Mouse (Mus musculus) embryonic facial prominence, embryonic 15.5 days (tissue): ENCODE measurements at regions not wholly inside any gene's neighbourhood (a gene's known extent, or its start where the extent isn't known, plus 50 kb on each side); places are given as distances from the start of the nearest gene placed in this dataset.

ENCODE experiments used
- ATAC-seq: fragments of 200-750 bp; cut with Nextera tagmentation; 2 replicates; pipeline ENCODE4 v1.8.0; 2017; ENCODE audit warnings: low read depth, moderate TSS enrichment; ENCODE audit not compliant: insufficient number of reproducible peaks, low FRiP score, low TSS enrichment
- H3K27ac ChIP-seq: fragments of 300-500 bp; sonication (generic); replicated peaks from 2 replicates; pipeline ENCODE4 v1.5.1; 2015; ENCODE audit warnings: mild to moderate bottlenecking, inconsistent platforms
- H3K27me3 ChIP-seq: fragments of 300-500 bp; sonication (generic); 2 replicates; pipeline ENCODE4 v1.6.1; 2015; ENCODE audit warnings: inconsistent platforms
- H3K36me3 ChIP-seq: fragments of 300-500 bp; sonication (generic); 2 replicates; pipeline ENCODE4 v1.6.1; 2015; ENCODE audit warnings: mild to moderate bottlenecking, inconsistent platforms
- H3K4me1 ChIP-seq: fragments of 300-500 bp; sonication (generic); 2 replicates; pipeline ENCODE4 v1.6.1; 2015; ENCODE audit warnings: inconsistent platforms
- H3K4me2 ChIP-seq: fragments of 300-500 bp; sonication (generic); replicated peaks from 2 replicates; pipeline ENCODE4 v1.6.1; 2015; ENCODE audit warnings: mild to moderate bottlenecking, inconsistent platforms
- H3K4me3 ChIP-seq: fragments of 300-500 bp; sonication (generic); replicated peaks from 2 replicates; pipeline ENCODE4 v1.5.1; 2015; ENCODE audit warnings: mild to moderate bottlenecking, inconsistent platforms
- H3K9ac ChIP-seq: fragments of 300-500 bp; sonication (generic); 2 replicates; pipeline ENCODE4 v1.6.1; 2015; ENCODE audit warnings: inconsistent platforms
- H3K9me3 ChIP-seq: fragments of 300-500 bp; sonication (generic); replicated peaks from 2 replicates; pipeline ENCODE4 v1.6.1; 2016; ENCODE audit warnings: inconsistent platforms
- WGBS: fragments of 180-500 bp; shearing (Covaris S2); methylation state at CpG from one replicate; pipeline ENCODE4 v1.1.7; 2015; 5-methylcytosine and 5-hydroxymethylcytosine counted together

- Histone ChIP-seq H3K9me3 (no peaks in the 10 kb centered on the region), H3K9ac (no peak overlapping the region), H3K4me2 (no peak overlapping the region), H3K4me1 (peaks cover 36% of the 10 kb centered on the region), H3K36me3 (no peaks in the 10 kb centered on the region), H3K27ac (no peak overlapping the region), H3K27me3 (no peaks in the 10 kb centered on the region), H3K4me3 (no peak overlapping the region)
- 79% methylated on average over 8 of the region's 8 CpGs for WGBS
- ATAC-seq = no peak
Measured at GRCm38 (mm10) chr3:101524905-101525304, 79.6 kb downstream of the Atp1a1 start.

GRCm38 (mm10) chr3:101524444-101524843, 80.0 kb downstream of the Atp1a1 start:
- Histone ChIP-seq H3K27me3 (no peaks in the 10 kb centered on the region), H3K9ac (no peak overlapping the region), H3K27ac (no peak overlapping the region), H3K4me2 (no peak overlapping the region), H3K36me3 (no peaks in the 10 kb centered on the region), H3K9me3 (no peaks in the 10 kb centered on the region), H3K4me3 (no peak overlapping the region), H3K4me1 (peaks cover 35% of the 10 kb centered on the region)
- 68% methylated on average over 6 of the region's 6 CpGs for WGBS
- no peak for ATAC-seq

- Histone ChIP-seq H3K4me2 (no peak overlapping the region), H3K36me3 (no peaks in the 10 kb centered on the region), H3K27me3 (no peaks in the 10 kb centered on the region), H3K9ac (no peak overlapping the region), H3K4me3 (no peak overlapping the region), H3K4me1 (peaks cover 34% of the 10 kb centered on the region), H3K27ac (no peak overlapping the region), H3K9me3 (no peaks in the 10 kb centered on the region)
- WGBS = 73% methylated on average over 5 of the region's 5 CpGs
- ATAC-seq = no peak
Measured at GRCm38 (mm10) chr3:101523239-101523638, 81.2 kb downstream of the Atp1a1 start.

GRCm38 (mm10) chr3:101522246-101522920, 82.1 kb downstream of the Atp1a1 start:
- ATAC-seq = no peak
- H3K36me3 ChIP-seq = no peaks in the 10 kb centered on the region
- H3K4me1 ChIP-seq = peaks cover 29% of the 10 kb centered on the region
- H3K27ac ChIP-seq = no peak overlapping the region
- no peak overlapping the region for H3K9ac ChIP-seq
- 68% methylated on average over 9 of the region's 9 CpGs for WGBS
- no peaks in the 10 kb centered on the region for H3K27me3 ChIP-seq
- no peak overlapping the region for H3K4me2 ChIP-seq
- H3K9me3 ChIP-seq = no peaks in the 10 kb centered on the region
- no peak overlapping the region for H3K4me3 ChIP-seq

GRCm38 (mm10) chr3:101521155-101521554, 83.3 kb downstream of the Atp1a1 start:
- Histone ChIP-seq H3K4me2 (no peak overlapping the region), H3K4me3 (no peak overlapping the region), H3K9me3 (no peaks in the 10 kb centered on the region), H3K27ac (no peak overlapping the region), H3K9ac (no peak overlapping the region), H3K4me1 (peaks cover 41% of the 10 kb centered on the region), H3K27me3 (no peaks in the 10 kb centered on the region), H3K36me3 (no peaks in the 10 kb centered on the region)
- ATAC-seq = no peak
- WGBS = 47% methylated on average over 5 of the region's 5 CpGs

- 65% methylated on average over 6 of the region's 6 CpGs for WGBS
- H3K4me1 ChIP-seq = peaks cover 41% of the 10 kb centered on the region
- H3K9ac ChIP-seq = no peak overlapping the region
- H3K36me3 ChIP-seq = no peaks in the 10 kb centered on the region
- no peaks in the 10 kb centered on the region for H3K27me3 ChIP-seq
- no peak overlapping the region for H3K4me3 ChIP-seq
- no peak overlapping the region for H3K27ac ChIP-seq
- no peak overlapping the region for H3K4me2 ChIP-seq
- H3K9me3 ChIP-seq = no peaks in the 10 kb centered on the region
- no peak for ATAC-seq
Measured at GRCm38 (mm10) chr3:101520115-101520514, 84.4 kb downstream of the Atp1a1 start.

GRCm38 (mm10) chr3:101519551-101519950, 84.9 kb downstream of the Atp1a1 start:
- H3K27ac ChIP-seq = peak overlapping the region; percentile 40; the same call in 1 of the 2 replicates
- H3K27me3 ChIP-seq = no peaks in the 10 kb centered on the region
- H3K36me3 ChIP-seq = no peaks in the 10 kb centered on the region
- no peak overlapping the region for H3K4me3 ChIP-seq
- H3K9me3 ChIP-seq = no peaks in the 10 kb centered on the region
- no peak overlapping the region for H3K4me2 ChIP-seq
- no peak overlapping the region for H3K9ac ChIP-seq
- ATAC-seq = no peak
- peaks cover 41% of the 10 kb centered on the region for H3K4me1 ChIP-seq
- 86% methylated on average over 5 of the region's 5 CpGs for WGBS

- WGBS = 61% methylated on average over 6 of the region's 6 CpGs
- Histone ChIP-seq H3K4me1 (peaks cover 47% of the 10 kb centered on the region), H3K27ac (peak overlapping the region; percentile 40; the same call in 1 of the 2 replicates), H3K4me3 (no peak overlapping the region), H3K36me3 (no peaks in the 10 kb centered on the region), H3K9ac (no peak overlapping the region), H3K4me2 (no peak overlapping the region), H3K27me3 (no peaks in the 10 kb centered on the region), H3K9me3 (no peaks in the 10 kb centered on the region)
- ATAC-seq = peak; percentile 41; the same call in 1 of the 2 replicates
Measured at GRCm38 (mm10) chr3:101518810-101519209, 85.7 kb downstream of the Atp1a1 start.

GRCm38 (mm10) chr3:101517547-101517946, 86.9 kb downstream of the Atp1a1 start:
- H3K27me3 ChIP-seq = no peaks in the 10 kb centered on the region
- H3K36me3 ChIP-seq = no peaks in the 10 kb centered on the region
- H3K9me3 ChIP-seq = no peaks in the 10 kb centered on the region
- 85% methylated on average over 6 of the region's 6 CpGs for WGBS
- H3K4me1 ChIP-seq = peaks cover 52% of the 10 kb centered on the region
- no peak for ATAC-seq
- H3K4me3 ChIP-seq = no peak overlapping the region
- H3K4me2 ChIP-seq = no peak overlapping the region
- no peak overlapping the region for H3K27ac ChIP-seq
- H3K9ac ChIP-seq = no peak overlapping the region

- no peak for ATAC-seq
- H3K4me2 ChIP-seq = no peak overlapping the region
- WGBS = 53% methylated on average over 15 of the region's 15 CpGs
Measured at GRCm38 (mm10) chr3:101516781-101517499, 87.5 kb downstream of the Atp1a1 start.

GRCm38 (mm10) chr3:101515566-101515965, 88.9 kb downstream of the Atp1a1 start:
- no peak for ATAC-seq
- H3K36me3 ChIP-seq = no peaks in the 10 kb centered on the region
- no peak overlapping the region for H3K9ac ChIP-seq
- H3K9me3 ChIP-seq = no peaks in the 10 kb centered on the region
- H3K27me3 ChIP-seq = no peaks in the 10 kb centered on the region
- WGBS = 71% methylated on average over 7 of the region's 7 CpGs
- no peak overlapping the region for H3K4me2 ChIP-seq
- H3K27ac ChIP-seq = no peak overlapping the region
- peaks cover 35% of the 10 kb centered on the region for H3K4me1 ChIP-seq
- no peak overlapping the region for H3K4me3 ChIP-seq

More at GRCm38 (mm10) chr3:101516781-101517499, 87.5 kb downstream of the Atp1a1 start:
- Histone ChIP-seq H3K9ac (no peak overlapping the region), H3K27me3 (no peaks in the 10 kb centered on the region), H3K4me1 (peaks cover 46% of the 10 kb centered on the region), H3K4me3 (no peak overlapping the region), H3K27ac (no peak overlapping the region), H3K9me3 (no peaks in the 10 kb centered on the region), H3K36me3 (no peaks in the 10 kb centered on the region)
